Mouse (Mus musculus) stomach, postnatal 0 days (tissue): ENCODE measurements at regions not wholly inside any gene's neighbourhood (a gene's known extent, or its start where the extent isn't known, plus 50 kb on each side); places are given as distances from the start of the nearest gene placed in this dataset.

Experiments
- CTCF ChIP-seq: IDR thresholded peaks from 2 replicates; pipeline ENCODE4 v1.5.1; 2016; ENCODE audit warnings: antibody characterized with exemption, low read depth, mild to moderate bottlenecking, moderate library complexity
- EP300 ChIP-seq: optimal IDR thresholded peaks from 2 replicates; pipeline ENCODE3; 2016; ENCODE audit warnings: antibody characterized with exemption

DNA sequence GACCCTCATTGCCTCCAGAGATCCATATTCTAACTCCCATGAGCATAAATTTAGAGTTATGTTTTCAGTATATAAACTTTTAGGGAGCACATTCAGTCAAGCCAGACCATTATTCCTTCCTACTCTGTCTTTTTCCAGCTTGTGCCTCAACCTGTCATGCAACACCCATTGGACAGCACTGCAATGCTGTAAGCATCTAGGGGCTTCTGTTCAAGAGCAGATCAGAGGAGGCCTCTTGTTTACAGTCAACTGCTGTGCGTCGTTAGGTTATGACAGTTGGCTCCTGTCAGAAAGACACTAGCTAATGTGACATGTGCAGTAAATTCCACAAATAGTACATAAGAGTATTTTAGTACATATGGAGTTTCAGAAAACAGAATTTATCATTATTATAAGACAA lies 165.0 kb upstream of the Itga4 start:
- TF ChIP-seq CTCF = no peak
- no peak for TF ChIP-seq EP300
